Mouse (Mus musculus): ENCODE measurements around the gene S1pr5. TPM values are rescaled to one million over a fixed set of nuclear protein-coding genes. Genes with fewer than 3 reads are reported as not detected.

The S1pr5 gene
- polyA plus RNA-seq, 1 experiment from 2014 or later = 0.18 TPM

- peak within 1 kb of the TSS; percentile 78 for H3K4me2 ChIP-seq (ENCODE audit: low read length)
- ATAC-seq (ENCODE audit: insufficient number of reproducible peaks, insufficient read depth, low FRiP score, low read depth) = peak; percentile 66
- H3K9me3 ChIP-seq (ENCODE audit: control insufficient read depth, low read length) = no peaks in the 10 kb centered on the region
- H3K36me3 ChIP-seq (ENCODE audit: control insufficient read depth, insufficient read depth, low read length) = peaks cover 34% of the 10 kb centered on the region
- peak within 1 kb of the TSS; percentile 82 to 97 for H3K4me3 ChIP-seq (ENCODE audit: control insufficient read depth in 1 of 2, insufficient read depth in 1 of 2, low read depth in 1 of 2, low read length in 2 of 2)
- peaks cover 10 to 33% of the 10 kb centered on the region in 2 experiments for H3K4me1 ChIP-seq (ENCODE audit: control insufficient read depth in 2 of 2, insufficient read depth in 2 of 2, low read length in 2 of 2)
- peak within 1 kb of the TSS; percentile 90 to 92 for H3K27ac ChIP-seq (replicated peaks in 1 of 2; ENCODE audit: control insufficient read depth in 1 of 2, insufficient read depth in 1 of 2, low read depth in 2 of 2, low read length in 2 of 2)
- no peaks in the 10 kb centered on the region for H3K27me3 ChIP-seq (ENCODE audit: control insufficient read depth, insufficient read depth, low read length)
- under 1% methylated on average over 59 of the region's 59 CpGs for WGBS
- peak within 1 kb of the TSS; percentile 85 for H3K9ac ChIP-seq (ENCODE audit: low read length)
Measured at GRCm38 (mm10) chr9:21287571-21288402, 39.5 kb upstream of the S1pr5 start, which contains the start of gene Kri1. Gene Kri1 (minus strand): TSS chr9:21287969.

- peaks cover 10 to 33% of the 10 kb centered on the region in 2 experiments for H3K4me1 ChIP-seq (ENCODE audit: control insufficient read depth in 2 of 2, insufficient read depth in 2 of 2, low read length in 2 of 2)
- no peaks in the 10 kb centered on the region for H3K9me3 ChIP-seq (ENCODE audit: control insufficient read depth, low read length)
- peak overlapping the region in 1 of 2 experiments; percentile 90; a peak in 1 of 4 replicates for H3K27ac ChIP-seq (replicated peaks in 1 of 2; ENCODE audit: control insufficient read depth in 1 of 2, insufficient read depth in 1 of 2, low read depth in 2 of 2, low read length in 2 of 2)
- peak overlapping the region; percentile 78 for H3K4me2 ChIP-seq (ENCODE audit: low read length)
- H3K27me3 ChIP-seq (ENCODE audit: control insufficient read depth, insufficient read depth, low read length) = no peaks in the 10 kb centered on the region
- 48% methylated on average over 3 of the region's 3 CpGs for WGBS
- peaks cover 43% of the 10 kb centered on the region for H3K36me3 ChIP-seq (ENCODE audit: control insufficient read depth, insufficient read depth, low read length)
- H3K4me3 ChIP-seq (ENCODE audit: control insufficient read depth in 1 of 2, insufficient read depth in 1 of 2, low read depth in 1 of 2, low read length in 2 of 2) = peak overlapping the region in 1 of 2 experiments; percentile 82; a peak in 2 of 4 replicates
- peak overlapping the region; percentile 85 for H3K9ac ChIP-seq (ENCODE audit: low read length)
- no peak for ATAC-seq (ENCODE audit: insufficient number of reproducible peaks, insufficient read depth, low FRiP score, low read depth)
Measured at GRCm38 (mm10) chr9:21286753-21287152, 38.5 kb upstream of the S1pr5 start.

- H3K4me3 ChIP-seq (ENCODE audit: control insufficient read depth in 1 of 2, insufficient read depth in 1 of 2, low read depth in 1 of 2, low read length in 2 of 2) = no peak overlapping the region
- ATAC-seq (ENCODE audit: insufficient number of reproducible peaks, insufficient read depth, low FRiP score, low read depth) = no peak
- peaks cover 69% of the 10 kb centered on the region for H3K36me3 ChIP-seq (ENCODE audit: control insufficient read depth, insufficient read depth, low read length)
- 91% methylated on average over 3 of the region's 3 CpGs for WGBS
- no peak overlapping the region for H3K4me2 ChIP-seq (ENCODE audit: low read length)
- H3K9ac ChIP-seq (ENCODE audit: low read length) = no peak overlapping the region
- peaks cover 9 to 19% of the 10 kb centered on the region in 2 experiments for H3K4me1 ChIP-seq (ENCODE audit: control insufficient read depth in 2 of 2, insufficient read depth in 2 of 2, low read length in 2 of 2)
- no peaks in the 10 kb centered on the region for H3K9me3 ChIP-seq (ENCODE audit: control insufficient read depth, low read length)
- H3K27ac ChIP-seq (replicated peaks in 1 of 2; ENCODE audit: control insufficient read depth in 1 of 2, insufficient read depth in 1 of 2, low read depth in 2 of 2, low read length in 2 of 2) = no peak overlapping the region
- no peaks in the 10 kb centered on the region for H3K27me3 ChIP-seq (ENCODE audit: control insufficient read depth, insufficient read depth, low read length)
Measured at GRCm38 (mm10) chr9:21283994-21284393, 35.8 kb upstream of the S1pr5 start.

- Histone ChIP-seq H3K9me3 (ENCODE audit: control insufficient read depth, low read length) (no peaks in the 10 kb centered on the region), H3K4me3 (ENCODE audit: control insufficient read depth in 1 of 2, insufficient read depth in 1 of 2, low read depth in 1 of 2, low read length in 2 of 2) (no peak overlapping the region), H3K27ac (replicated peaks in 1 of 2; ENCODE audit: control insufficient read depth in 1 of 2, insufficient read depth in 1 of 2, low read depth in 2 of 2, low read length in 2 of 2) (no peak overlapping the region), H3K36me3 (ENCODE audit: control insufficient read depth, insufficient read depth, low read length) (peaks cover 69% of the 10 kb centered on the region), H3K27me3 (ENCODE audit: control insufficient read depth, insufficient read depth, low read length) (no peaks in the 10 kb centered on the region), H3K9ac (ENCODE audit: low read length) (no peak overlapping the region), H3K4me1 (ENCODE audit: control insufficient read depth in 2 of 2, insufficient read depth in 2 of 2, low read length in 2 of 2) (peaks cover 5 to 15% of the 10 kb centered on the region in 2 experiments), H3K4me2 (ENCODE audit: low read length) (no peak overlapping the region)
- WGBS = 89% methylated on average over 5 of the region's 5 CpGs
- ATAC-seq (ENCODE audit: insufficient number of reproducible peaks, insufficient read depth, low FRiP score, low read depth) = no peak
Measured at GRCm38 (mm10) chr9:21283591-21283990, 35.3 kb upstream of the S1pr5 start.

DNA sequence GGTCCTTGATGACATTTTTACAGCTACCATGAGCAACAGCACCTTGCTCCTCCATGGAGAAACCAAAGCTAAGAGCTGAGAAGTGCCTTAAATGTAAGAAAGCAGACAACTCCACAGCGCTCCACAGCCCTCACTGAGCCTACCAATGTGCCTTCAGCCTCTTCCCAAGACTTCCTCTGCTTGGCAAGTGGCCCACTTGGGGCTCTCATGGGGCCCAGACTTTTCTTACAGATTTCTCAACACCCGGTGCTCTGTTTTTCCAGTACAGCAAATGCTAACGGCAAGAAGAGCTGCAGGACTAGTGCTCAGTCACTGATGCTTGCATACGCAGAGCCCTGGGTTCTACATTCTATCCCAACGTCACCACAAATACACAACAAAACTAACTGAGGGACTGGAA lies 29.5 kb upstream of the S1pr5 start:
- Histone ChIP-seq H3K27me3 (ENCODE audit: control insufficient read depth, insufficient read depth, low read length) (no peaks in the 10 kb centered on the region), H3K4me2 (ENCODE audit: low read length) (no peak overlapping the region), H3K27ac (replicated peaks in 1 of 2; ENCODE audit: control insufficient read depth in 1 of 2, insufficient read depth in 1 of 2, low read depth in 2 of 2, low read length in 2 of 2) (no peak overlapping the region), H3K9me3 (ENCODE audit: control insufficient read depth, low read length) (no peaks in the 10 kb centered on the region), H3K9ac (ENCODE audit: low read length) (no peak overlapping the region), H3K4me3 (ENCODE audit: control insufficient read depth in 1 of 2, insufficient read depth in 1 of 2, low read depth in 1 of 2, low read length in 2 of 2) (no peak overlapping the region), H3K36me3 (ENCODE audit: control insufficient read depth, insufficient read depth, low read length) (peaks cover 97% of the 10 kb centered on the region), H3K4me1 (ENCODE audit: control insufficient read depth in 2 of 2, insufficient read depth in 2 of 2, low read length in 2 of 2) (peaks cover 5 to 15% of the 10 kb centered on the region in 2 experiments; a peak in 2 of 4 replicates)
- 90% methylated on average over 5 of the region's 5 CpGs for WGBS
- ATAC-seq (ENCODE audit: insufficient number of reproducible peaks, insufficient read depth, low FRiP score, low read depth) = no peak

GRCm38 (mm10) chr9:21276307-21276706 lies 28.1 kb upstream of the S1pr5 start:
- H3K4me3 ChIP-seq (ENCODE audit: control insufficient read depth in 1 of 2, insufficient read depth in 1 of 2, low read depth in 1 of 2, low read length in 2 of 2) = no peak overlapping the region
- H3K27ac ChIP-seq (replicated peaks in 1 of 2; ENCODE audit: control insufficient read depth in 1 of 2, insufficient read depth in 1 of 2, low read depth in 2 of 2, low read length in 2 of 2) = no peak overlapping the region
- H3K9me3 ChIP-seq (ENCODE audit: control insufficient read depth, low read length) = no peaks in the 10 kb centered on the region
- H3K4me2 ChIP-seq (ENCODE audit: low read length) = no peak overlapping the region
- no peaks in the 10 kb centered on the region for H3K27me3 ChIP-seq (ENCODE audit: control insufficient read depth, insufficient read depth, low read length)
- no peak overlapping the region for H3K9ac ChIP-seq (ENCODE audit: low read length)
- WGBS = 88% methylated on average over 8 of the region's 8 CpGs
- peaks cover 98% of the 10 kb centered on the region for H3K36me3 ChIP-seq (ENCODE audit: control insufficient read depth, insufficient read depth, low read length)
- no peak for ATAC-seq (ENCODE audit: insufficient number of reproducible peaks, insufficient read depth, low FRiP score, low read depth)
- H3K4me1 ChIP-seq (ENCODE audit: control insufficient read depth in 2 of 2, insufficient read depth in 2 of 2, low read length in 2 of 2) = peaks cover 5 to 15% of the 10 kb centered on the region in 2 experiments; a peak in 2 of 4 replicates

DNA sequence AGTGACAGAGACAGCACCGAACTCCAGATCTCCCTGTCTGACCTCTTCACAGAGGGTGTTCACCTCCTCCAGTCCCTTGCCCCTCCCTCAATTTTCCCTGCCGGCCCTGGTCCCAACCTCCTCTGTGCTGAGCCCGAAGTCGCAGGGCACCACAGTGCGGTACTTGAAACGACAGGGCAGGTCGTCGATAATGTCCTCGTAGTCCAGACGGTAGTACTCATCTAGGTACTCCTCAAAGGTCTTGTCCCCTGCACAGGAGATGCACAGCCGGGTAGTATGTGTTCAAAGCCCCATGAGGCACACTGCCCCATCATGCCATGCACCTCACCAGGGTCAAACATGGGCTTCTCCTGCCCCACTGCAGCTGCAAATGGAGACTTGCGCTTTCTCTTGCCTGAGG lies 27.5 kb upstream of the S1pr5 start:
- Histone ChIP-seq H3K4me3 (ENCODE audit: control insufficient read depth in 1 of 2, insufficient read depth in 1 of 2, low read depth in 1 of 2, low read length in 2 of 2) (no peak overlapping the region), H3K27me3 (ENCODE audit: control insufficient read depth, insufficient read depth, low read length) (no peaks in the 10 kb centered on the region), H3K9me3 (ENCODE audit: control insufficient read depth, low read length) (no peaks in the 10 kb centered on the region), H3K9ac (ENCODE audit: low read length) (no peak overlapping the region), H3K36me3 (ENCODE audit: control insufficient read depth, insufficient read depth, low read length) (peaks cover 98% of the 10 kb centered on the region), H3K4me2 (ENCODE audit: low read length) (no peak overlapping the region), H3K27ac (replicated peaks in 1 of 2; ENCODE audit: control insufficient read depth in 1 of 2, insufficient read depth in 1 of 2, low read depth in 2 of 2, low read length in 2 of 2) (no peak overlapping the region), H3K4me1 (ENCODE audit: control insufficient read depth in 2 of 2, insufficient read depth in 2 of 2, low read length in 2 of 2) (peaks cover 5 to 15% of the 10 kb centered on the region in 2 experiments; a peak in 2 of 4 replicates)
- ATAC-seq (ENCODE audit: insufficient number of reproducible peaks, insufficient read depth, low FRiP score, low read depth) = no peak
- WGBS = 81% methylated on average over 12 of the region's 12 CpGs

All from heart, embryonic 14.5 days (tissue).